Mouse (Mus musculus) hindbrain, embryonic 14.5 days (tissue): ENCODE measurements around the gene Lmntd2. TPM values are rescaled to one million over a fixed set of nuclear protein-coding genes. Genes with fewer than 3 reads are reported as not detected.

Source experiments
- ATAC-seq: fragments of 200-750 bp; cut with Nextera tagmentation; 2 replicates; pipeline ENCODE4 v1.8.0; 2017; ENCODE audit warnings: moderate number of reproducible peaks, mild to moderate bottlenecking, moderate TSS enrichment, moderate library complexity; ENCODE audit not compliant: low FRiP score
- DNase-seq: peaks from one replicate; pipeline ENCODE4 v3.0.0-alpha.2; 2015; ENCODE audit warnings: low spot score
- H3K27ac ChIP-seq: fragments of 300-500 bp; sonication (generic); 2 replicates; pipeline ENCODE4 v1.5.1; 2014; ENCODE audit warnings: mild to moderate bottlenecking, moderate library complexity
- H3K27me3 ChIP-seq: fragments of 300-500 bp; sonication (generic); 2 replicates; pipeline ENCODE4 v1.6.1; 2014; ENCODE audit warnings: mild to moderate bottlenecking, low read length, mixed read lengths; ENCODE audit not compliant: control insufficient read depth, insufficient read depth
- H3K36me3 ChIP-seq: fragments of 300-500 bp; sonication (generic); replicated peaks from 2 replicates; pipeline ENCODE4 v1.6.1; 2014; ENCODE audit not compliant: control insufficient read depth, insufficient read depth
- H3K4me1 ChIP-seq: fragments of 300-500 bp; sonication (generic); replicated peaks from 2 replicates; pipeline ENCODE4 v1.6.1; 2014; ENCODE audit warnings: antibody characterized with exemption, low read length, mixed read lengths; ENCODE audit not compliant: control insufficient read depth, insufficient read depth
- H3K4me2 ChIP-seq: fragments of 300-500 bp; sonication (generic); replicated peaks from 2 replicates; pipeline ENCODE4 v1.6.1; 2014; ENCODE audit warnings: mild to moderate bottlenecking, moderate library complexity
- H3K4me3 ChIP-seq: fragments of 300-500 bp; sonication (generic); replicated peaks from 2 replicates; pipeline ENCODE4 v1.5.1; 2014; ENCODE audit warnings: mild to moderate bottlenecking, low read length
- H3K9ac ChIP-seq: fragments of 300-500 bp; sonication (generic); 2 replicates; pipeline ENCODE4 v1.6.1; 2014
- H3K9me3 ChIP-seq: fragments of 300-500 bp; sonication (generic); 2 replicates; pipeline ENCODE4 v1.6.1; 2016; ENCODE audit warnings: low read length; ENCODE audit not compliant: control insufficient read depth
- WGBS: fragments of 180-500 bp; shearing (Covaris S2); extraction: QIAGEN DNeasy Blood & Tissue Kit; methylation state at CpG from one replicate; pipeline ENCODE4 v1.1.7; 2014; 5-methylcytosine and 5-hydroxymethylcytosine counted together
- polyA plus RNA-seq: library from polyadenylated mRNA; unstranded; fragments of >200 nt; fragmentation: Nextera tagmentation; extraction: Ambion mirVana; gene quantifications from 2 replicates; pipeline ENCODE4 v1.2.1, GENCODE M21; 2014

Lmntd2 gene
- polyA plus RNA-seq, 1 experiment from 2014 or later = 0.66 TPM

DNA sequence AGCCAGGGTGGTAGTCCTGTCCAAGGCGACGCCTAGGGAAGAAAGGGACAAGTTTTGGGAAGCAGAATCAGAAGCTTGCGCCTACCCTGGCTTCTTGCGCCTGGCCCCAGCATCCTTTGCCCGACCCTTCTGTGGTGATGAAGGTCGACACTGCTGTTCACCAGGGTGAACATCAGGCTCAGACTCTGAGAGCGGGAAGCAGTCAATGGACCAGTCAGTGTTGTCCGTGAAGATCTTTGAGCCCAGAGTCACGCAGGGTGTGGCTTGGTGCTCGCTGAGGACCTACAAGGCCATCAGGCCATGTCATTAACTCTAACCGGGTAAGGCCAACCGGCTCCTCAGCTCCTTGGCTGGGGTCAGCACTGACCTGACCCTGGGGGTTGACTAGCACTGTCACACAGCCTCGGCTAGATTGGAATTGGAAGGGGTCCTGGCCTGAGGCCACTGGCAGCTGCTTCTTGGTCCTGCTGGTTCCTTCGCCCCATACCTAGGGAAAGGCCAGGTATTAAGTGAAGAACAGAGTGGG lies 3.2 kb downstream of the Lmntd2 start:
- no peaks in the 10 kb centered on the region for H3K9me3 ChIP-seq
- no peak overlapping the region for H3K27ac ChIP-seq
- H3K4me1 ChIP-seq = peaks cover 5% of the 10 kb centered on the region; the same call in 1 of the 2 replicates
- ATAC-seq (no peak), DNase-seq (no peak)
- H3K4me2 ChIP-seq = no peak overlapping the region
- H3K4me3 ChIP-seq = no peak overlapping the region
- WGBS = 91% methylated on average over 14 of the region's 14 CpGs
- H3K36me3 ChIP-seq = no peaks in the 10 kb centered on the region
- no peak overlapping the region for H3K9ac ChIP-seq
- no peaks in the 10 kb centered on the region for H3K27me3 ChIP-seq

DNA sequence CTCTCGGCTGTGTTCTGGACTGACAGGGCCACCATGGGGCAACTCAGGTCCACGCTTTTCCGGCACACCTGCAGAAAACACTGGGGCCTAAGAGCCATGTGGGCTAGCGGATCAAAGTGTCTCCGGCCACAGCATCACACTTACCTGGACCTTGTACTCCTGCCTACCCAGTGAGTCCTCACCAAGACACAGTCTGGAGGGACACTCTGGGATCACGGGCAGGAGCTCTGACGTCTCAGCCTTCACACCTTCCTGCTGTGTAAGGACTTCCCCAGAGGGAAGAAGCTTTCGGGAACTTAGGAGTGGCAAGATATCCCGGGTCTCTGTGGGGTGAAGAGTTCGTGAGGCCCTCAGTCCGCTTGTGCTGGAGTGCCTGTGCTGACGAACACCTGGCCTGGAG lies 3.7 kb downstream of the Lmntd2 start:
- no peak overlapping the region for H3K9ac ChIP-seq
- no peak overlapping the region for H3K4me3 ChIP-seq
- no peak overlapping the region for H3K4me2 ChIP-seq
- 88% methylated on average over 12 of the region's 12 CpGs for WGBS
- H3K36me3 ChIP-seq = no peaks in the 10 kb centered on the region
- peaks cover 4% of the 10 kb centered on the region; the same call in 1 of the 2 replicates for H3K4me1 ChIP-seq
- H3K27ac ChIP-seq = no peak overlapping the region
- DNase-seq (no peak), ATAC-seq (no peak)
- no peaks in the 10 kb centered on the region for H3K27me3 ChIP-seq
- H3K9me3 ChIP-seq = no peaks in the 10 kb centered on the region

DNA sequence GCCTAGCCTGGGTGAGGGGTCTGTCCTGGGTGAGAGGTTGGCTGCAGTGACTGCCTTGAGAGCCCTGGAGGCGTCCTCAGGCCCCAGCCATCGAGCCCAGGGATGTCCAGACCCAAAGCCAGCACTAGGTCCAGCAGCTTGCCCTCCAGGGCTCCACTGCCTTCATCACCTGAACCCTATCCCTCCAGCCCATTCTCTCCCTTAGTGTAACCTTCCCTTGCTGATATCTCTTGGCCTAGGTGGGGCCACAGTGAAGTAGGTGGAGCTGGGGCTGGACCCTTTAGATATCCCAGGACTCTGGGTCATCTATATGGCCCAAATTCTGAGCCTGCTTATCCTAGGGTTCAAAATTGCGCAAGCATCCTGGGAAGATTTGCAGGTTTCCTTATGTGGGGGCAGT lies 4.4 kb downstream of the Lmntd2 start:
- no peaks in the 10 kb centered on the region for H3K4me1 ChIP-seq
- no peak overlapping the region for H3K27ac ChIP-seq
- no peak for DNase-seq
- no peak overlapping the region for H3K9ac ChIP-seq
- ATAC-seq = no peak
- WGBS = 75% methylated on average over 3 of the region's 3 CpGs
- H3K27me3 ChIP-seq = no peaks in the 10 kb centered on the region
- no peak overlapping the region for H3K4me3 ChIP-seq
- H3K36me3 ChIP-seq = no peaks in the 10 kb centered on the region
- no peaks in the 10 kb centered on the region for H3K9me3 ChIP-seq
- no peak overlapping the region for H3K4me2 ChIP-seq

GRCm38 (mm10) chr7:141206182-141206937 lies 7.5 kb downstream of the Lmntd2 start:
- no peak overlapping the region for H3K27ac ChIP-seq
- H3K9ac ChIP-seq = no peak overlapping the region
- 94% methylated on average over 18 of the region's 18 CpGs for WGBS
- no peak overlapping the region for H3K4me2 ChIP-seq
- no peaks in the 10 kb centered on the region for H3K9me3 ChIP-seq
- H3K36me3 ChIP-seq = no peaks in the 10 kb centered on the region
- no peaks in the 10 kb centered on the region for H3K4me1 ChIP-seq
- DNase-seq = no peak
- no peak for ATAC-seq
- H3K27me3 ChIP-seq = no peaks in the 10 kb centered on the region
- no peak overlapping the region for H3K4me3 ChIP-seq

DNA sequence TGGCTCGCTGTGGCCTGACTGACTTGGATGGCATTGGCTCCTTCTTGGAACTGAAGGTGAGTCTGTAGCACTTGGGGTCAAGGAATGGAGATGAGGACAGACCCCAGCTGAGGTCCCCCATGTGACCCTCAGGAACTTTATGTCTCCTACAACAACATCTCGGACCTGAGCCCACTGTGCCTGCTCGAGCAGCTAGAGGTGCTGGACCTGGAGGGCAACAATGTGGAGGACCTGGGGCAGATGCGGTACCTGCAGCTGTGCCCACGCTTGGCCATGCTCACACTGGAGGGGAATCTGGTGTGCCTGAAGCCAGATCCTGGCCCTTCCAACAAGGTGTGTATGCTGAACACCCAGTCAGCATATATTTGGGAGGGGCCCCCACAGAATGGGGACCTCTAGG lies 8.4 kb downstream of the Lmntd2 start:
- Histone ChIP-seq H3K27ac (no peak overlapping the region), H3K4me2 (no peak overlapping the region), H3K9me3 (no peaks in the 10 kb centered on the region), H3K4me3 (no peak overlapping the region), H3K9ac (no peak overlapping the region), H3K27me3 (no peaks in the 10 kb centered on the region), H3K4me1 (no peaks in the 10 kb centered on the region), H3K36me3 (no peaks in the 10 kb centered on the region)
- WGBS = 94% methylated on average over 5 of the region's 5 CpGs
- no peak for ATAC-seq
- no peak for DNase-seq

DNA sequence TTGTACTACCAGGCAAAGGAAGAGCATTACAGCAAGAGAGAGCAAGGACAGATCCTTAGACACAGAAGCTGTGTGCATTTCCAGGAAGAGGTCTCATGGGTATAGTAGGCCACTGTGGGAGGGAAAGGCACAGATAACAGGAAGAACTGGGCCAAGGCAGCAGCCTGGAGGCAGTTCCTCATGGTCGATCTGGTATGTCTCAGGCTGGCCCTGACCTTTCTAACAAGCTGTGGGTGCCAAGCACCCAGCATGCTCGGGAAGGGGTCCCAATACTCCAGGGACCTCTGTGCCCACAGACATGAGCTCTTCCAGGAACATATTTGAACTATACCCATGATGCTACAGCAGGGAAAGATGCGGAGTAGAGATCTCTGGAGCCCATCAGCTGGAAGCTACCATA lies 9.3 kb downstream of the Lmntd2 start:
- H3K27me3 ChIP-seq = no peaks in the 10 kb centered on the region
- no peaks in the 10 kb centered on the region for H3K9me3 ChIP-seq
- H3K4me1 ChIP-seq = no peaks in the 10 kb centered on the region
- WGBS = 86% methylated on average over 3 of the region's 3 CpGs
- H3K4me2 ChIP-seq = no peak overlapping the region
- H3K4me3 ChIP-seq = no peak overlapping the region
- no peak overlapping the region for H3K9ac ChIP-seq
- DNase-seq (no peak), ATAC-seq (no peak)
- peaks cover 3% of the 10 kb centered on the region; the same call in 1 of the 2 replicates for H3K36me3 ChIP-seq
- no peak overlapping the region for H3K27ac ChIP-seq

DNA sequence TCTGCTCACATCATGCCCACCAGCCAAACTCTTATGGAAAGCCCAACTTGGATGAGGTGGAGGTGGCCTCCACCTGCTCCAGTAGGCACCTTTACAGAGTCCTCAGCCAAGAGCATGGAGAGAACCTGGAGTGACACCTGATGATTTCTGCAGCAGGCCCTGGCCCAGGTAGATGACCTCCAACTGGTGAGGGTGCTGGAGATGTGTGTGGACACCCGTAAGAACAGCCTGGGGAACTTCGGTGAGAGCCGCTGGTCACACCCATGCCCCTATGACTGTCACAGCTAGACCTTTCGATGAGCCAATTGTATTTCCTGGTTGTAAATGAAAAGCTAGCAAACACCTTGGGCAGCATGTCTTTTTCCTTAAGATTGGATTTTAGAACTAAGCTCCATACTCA lies 15.8 kb downstream of the Lmntd2 start:
- no peaks in the 10 kb centered on the region for H3K27me3 ChIP-seq
- no peak overlapping the region for H3K4me2 ChIP-seq
- no peaks in the 10 kb centered on the region for H3K9me3 ChIP-seq
- H3K4me1 ChIP-seq = peaks cover 11% of the 10 kb centered on the region; the same call in 1 of the 2 replicates
- peaks cover 3% of the 10 kb centered on the region; the same call in 1 of the 2 replicates for H3K36me3 ChIP-seq
- H3K9ac ChIP-seq = no peak overlapping the region
- no peak overlapping the region for H3K27ac ChIP-seq
- no peak for DNase-seq
- 99% methylated on average over 4 of the region's 4 CpGs for whole genome bisulfite sequencing
- no peak overlapping the region for H3K4me3 ChIP-seq
- ATAC-seq = no peak

DNA sequence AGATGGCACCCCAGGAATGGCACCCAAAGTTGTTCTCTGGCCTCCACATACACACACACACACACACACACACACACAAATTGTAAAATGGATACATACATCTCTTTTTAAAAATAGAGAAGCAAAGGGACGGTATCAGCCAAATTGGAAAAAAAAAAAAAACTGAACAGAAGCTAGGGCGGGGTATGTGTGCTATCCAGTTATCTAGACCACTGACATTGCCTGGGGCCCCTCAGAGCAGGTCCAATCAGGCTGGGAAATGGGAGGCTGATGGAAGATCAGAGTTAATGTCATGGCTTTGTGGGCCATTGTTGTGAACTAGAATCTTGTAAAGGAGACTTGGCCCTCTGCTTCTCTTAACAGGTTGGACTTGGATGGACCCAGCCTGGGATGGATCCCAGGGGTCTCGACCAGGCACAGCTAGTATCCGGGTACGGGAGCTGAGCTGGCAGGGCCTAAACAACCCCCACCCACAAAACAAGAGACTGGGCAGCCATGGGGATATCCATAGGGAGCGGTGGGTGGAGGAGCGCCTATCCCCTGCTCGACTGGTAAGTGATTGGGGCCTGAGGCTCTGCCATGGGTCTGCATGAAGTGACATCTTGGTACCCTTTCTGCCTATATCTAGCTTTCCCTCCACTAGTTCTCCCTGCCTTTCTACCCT lies 17.1 kb downstream of the Lmntd2 start:
- peaks cover 9% of the 10 kb centered on the region for H3K36me3 ChIP-seq
- no peak overlapping the region for H3K4me2 ChIP-seq
- H3K27ac ChIP-seq = no peak overlapping the region
- WGBS = 92% methylated on average over 8 of the region's 8 CpGs
- H3K9ac ChIP-seq = no peak overlapping the region
- no peaks in the 10 kb centered on the region for H3K27me3 ChIP-seq
- H3K9me3 ChIP-seq = no peaks in the 10 kb centered on the region
- no peak for DNase-seq
- H3K4me1 ChIP-seq = peaks cover 21% of the 10 kb centered on the region
- H3K4me3 ChIP-seq = no peak overlapping the region
- no peak for ATAC-seq

DNA sequence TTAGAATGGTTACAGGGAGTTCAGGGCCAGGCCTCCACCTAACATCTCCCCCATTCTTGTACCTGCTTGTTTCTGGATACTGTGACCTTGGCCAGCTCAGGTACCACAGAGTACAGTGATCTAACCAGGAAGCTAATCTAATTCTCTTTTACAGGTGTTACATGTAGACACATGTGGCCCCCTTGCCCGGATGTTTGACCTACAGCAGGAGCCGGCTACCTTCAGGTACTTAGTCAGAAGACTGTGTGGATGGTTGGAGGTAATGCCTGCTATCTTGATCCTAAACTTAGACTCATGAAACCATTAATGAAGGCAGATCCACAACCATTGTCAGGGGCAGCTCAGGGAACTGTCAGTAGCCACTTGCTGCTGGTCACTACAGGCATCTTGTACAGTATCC lies 18.1 kb downstream of the Lmntd2 start:
- WGBS = 95% methylated on average over 2 of the region's 2 CpGs
- ATAC-seq = no peak
- Histone ChIP-seq H3K4me2 (no peak overlapping the region), H3K4me1 (peaks cover 21% of the 10 kb centered on the region), H3K4me3 (no peak overlapping the region), H3K36me3 (peaks cover 19% of the 10 kb centered on the region), H3K27me3 (no peaks in the 10 kb centered on the region), H3K9me3 (no peaks in the 10 kb centered on the region), H3K9ac (no peak overlapping the region), H3K27ac (no peak overlapping the region)
- no peak for DNase-seq
